Comparison of ENCODE assay signal across 13 mouse cellular contexts in the genomic region with DNA sequence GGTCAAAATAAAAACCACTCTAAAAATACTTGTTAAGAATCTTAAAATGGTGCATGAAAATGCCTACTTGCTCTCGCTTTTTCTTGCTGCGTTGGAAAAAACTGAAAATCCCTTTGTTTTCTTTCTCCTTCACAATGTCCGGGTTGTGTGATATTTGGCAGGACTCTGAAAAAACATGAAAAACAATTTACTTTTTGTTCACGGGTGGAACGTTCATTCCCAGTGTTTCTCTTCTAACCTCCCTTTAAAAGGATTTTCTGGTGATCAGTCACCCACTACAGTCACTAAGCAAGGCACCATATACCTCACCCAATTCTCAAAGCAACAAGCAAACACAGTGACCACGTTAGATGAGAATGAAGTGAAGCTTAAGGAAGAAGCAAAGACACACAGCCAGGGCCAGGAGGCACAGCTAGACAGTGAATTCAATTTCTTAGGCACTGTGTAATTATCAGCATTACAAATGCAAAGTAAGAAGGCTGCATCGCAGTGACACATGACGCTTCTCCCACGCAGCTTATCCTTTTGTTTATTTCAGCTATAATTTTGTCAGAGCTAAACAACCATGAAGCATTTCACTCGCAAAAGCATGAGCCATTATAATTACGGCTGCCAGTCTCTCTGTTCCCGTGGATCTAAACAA.
DNase-seq lines count a peak whose midpoint lies in the region; ATAC-seq lines count a peak whose summit lies in the region.
"Had no signal": no experiment of that assay in that cellular context is flagged by ENCODE, and none has a peak within 500 bp of the region (broad histone marks: within the 10 kb centered on the region; RNA-seq: fewer than 3 reads in every experiment).

No protein-coding gene starts in this region.

- ATAC-seq in forebrain, embryonic 13.5 days = peak; percentile 69
- no peak for ATAC-seq in megakaryocyte-erythroid progenitor cell, adult 5-6 weeks (replicated peaks; ENCODE audit: low FRiP score, low TSS enrichment, poor library complexity, severe bottlenecking)

- H3K9ac ChIP-seq in forebrain, embryonic 13.5 days = no peak overlapping the region
- H3K9ac ChIP-seq: neural tube, embryonic 12.5 days had no signal

- no peak for DNase-seq in forebrain, embryonic 10.5 days (ENCODE audit: extremely low spot score, low spot score)
- peak; percentile 22 to 31 for DNase-seq in right cerebral cortex, adult 2 months (ENCODE audit: low spot score in 2 of 2)
- DNase-seq in right cerebral cortex, postnatal 14 days = no peak
- peak; percentile 12 to 39 for DNase-seq in left cerebral cortex, postnatal 14 days (ENCODE audit: low spot score in 2 of 2)
- no peak for DNase-seq in kidney, postnatal 4 days
- DNase-seq in kidney, postnatal 14 days = no peak
- DNase-seq: heart, adult 18-20 months; thymus, adult 18-20 months had no signal

- no peaks in the 10 kb centered on the region for H3K36me3 ChIP-seq in forebrain, embryonic 13.5 days (ENCODE audit: poor library complexity, severe bottlenecking)
- peaks cover 5% of the 10 kb centered on the region; the same call in 1 of the 2 replicates for H3K36me3 ChIP-seq in forebrain, embryonic 10.5 days (replicated peaks)
- H3K36me3 ChIP-seq: neural tube, embryonic 12.5 days had no signal

- intact Hi-C loops in left cerebral cortex, postnatal 14 days (cut with DNase I) = no loop called here

- WGBS in forebrain, embryonic 13.5 days = 41% methylated on average over 12 of the region's 12 CpGs
- WGBS in forebrain, embryonic 10.5 days = 82% methylated on average over 12 of the region's 12 CpGs

- H3K4me2 ChIP-seq in forebrain, embryonic 13.5 days = no peak overlapping the region
- H3K4me2 ChIP-seq: liver, embryonic 11.5 days; neural tube, embryonic 12.5 days had no signal

- peak overlapping the region; percentile 25; the same call in 1 of the 2 replicates for H3K27ac ChIP-seq in forebrain, embryonic 13.5 days
- no peak overlapping the region for H3K27ac ChIP-seq in forebrain, embryonic 10.5 days
- H3K27ac ChIP-seq: macrophage; neural tube, embryonic 12.5 days had no signal

- H3K9me3 ChIP-seq in forebrain, embryonic 13.5 days (replicated peaks) = no peaks in the 10 kb centered on the region
- 0 out of 2 replicates have a peak, but pooled peaks cover 3% of the 10 kb centered on the region for H3K9me3 ChIP-seq in forebrain, embryonic 10.5 days

- no peaks in the 10 kb centered on the region for H3K27me3 ChIP-seq in forebrain, embryonic 13.5 days
- no peaks in the 10 kb centered on the region for H3K27me3 ChIP-seq in forebrain, embryonic 10.5 days (ENCODE audit: poor library complexity, severe bottlenecking)
- H3K27me3 ChIP-seq: neural tube, embryonic 12.5 days had no signal

- H3K4me1 ChIP-seq in forebrain, embryonic 13.5 days = 0 out of 2 replicates have a peak, but pooled peaks cover 8% of the 10 kb centered on the region
- peaks cover 4% of the 10 kb centered on the region; the same call in 1 of the 2 replicates for H3K4me1 ChIP-seq in forebrain, embryonic 10.5 days
- H3K4me1 ChIP-seq: neural tube, embryonic 12.5 days had no signal

- no peak overlapping the region for H3K4me3 ChIP-seq in forebrain, embryonic 13.5 days
- H3K4me3 ChIP-seq in forebrain, embryonic 10.5 days = no peak overlapping the region
- H3K4me3 ChIP-seq: neural tube, embryonic 12.5 days had no signal

Comparison
In these comparisons a context has a peak if more than half of its experiments do, and no peak if none do; other contexts are left out.
1. DNase-seq: peak in right cerebral cortex, adult 2 months (2 of 2) and left cerebral cortex, postnatal 14 days (2 of 2); none in forebrain, embryonic 10.5 days (single experiment), right cerebral cortex, postnatal 14 days (single experiment), kidney, postnatal 4 days (0 of 2) and kidney, postnatal 14 days (single experiment).